Mouse (Mus musculus) granulocyte monocyte progenitor cell, adult 5-6 weeks (primary cell): ENCODE measurements around the gene Eif4b. TPM values are rescaled to one million over a fixed set of nuclear protein-coding genes. Genes with fewer than 3 reads are reported as not detected.

ENCODE experiments used
- ATAC-seq: replicated peaks from 2 replicates; pipeline ENCODE4 v1.8.0; 2016; ENCODE audit warnings: mild to moderate bottlenecking, moderate TSS enrichment, inconsistent platforms; ENCODE audit not compliant: poor library complexity, severe bottlenecking
- total RNA-seq, 2 experiments: library from RNA; stranded (forward) in 1 of 2; stranded (reverse) in 1 of 2; fragments of 200-712, 200-1000 nt in 1 of 2; fragments of >200 nt in 1 of 2; fragmentation: Nextera tagmentation in 1 of 2; gene quantifications; 2 replicates each; pipeline ENCODE4 v1.2.3; 2014 to 2017

Eif4b gene
- total RNA-seq, 2 experiments from 2014 or later = 244 to 450 TPM

DNA sequence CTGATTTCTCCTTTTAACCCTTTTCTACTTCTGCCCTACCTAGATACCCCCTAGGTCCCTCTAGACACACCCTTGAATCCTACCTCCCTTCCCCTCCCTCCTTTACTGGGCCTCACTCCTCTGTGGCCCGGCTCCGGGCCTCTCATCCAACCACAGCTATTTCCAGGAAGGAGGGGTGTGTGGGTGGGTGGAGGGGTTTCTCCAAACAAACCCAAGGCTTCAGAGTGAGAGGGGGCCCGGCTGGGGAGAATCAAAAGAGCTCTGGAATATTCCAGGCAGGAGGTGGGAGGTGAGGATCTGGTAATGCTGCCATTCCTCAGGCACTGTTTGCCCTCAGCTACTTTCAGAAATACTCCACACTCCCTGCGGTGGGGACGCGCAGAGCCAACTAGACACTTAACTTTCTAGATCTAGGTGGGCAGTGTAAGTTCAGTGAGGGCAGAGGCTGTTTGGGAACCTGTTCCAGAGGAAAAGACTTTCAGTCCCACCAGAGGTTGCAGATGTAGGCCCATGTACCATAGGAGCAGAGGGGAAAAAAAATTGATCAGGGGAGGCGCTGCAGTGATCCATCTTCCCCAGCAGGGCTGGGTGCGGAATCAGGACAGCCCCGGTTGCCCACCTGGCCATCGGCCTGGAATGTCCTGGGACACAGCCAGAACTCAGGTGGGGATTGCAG, 27.6 kb downstream of the Eif4b start:
- no peak for ATAC-seq

DNA sequence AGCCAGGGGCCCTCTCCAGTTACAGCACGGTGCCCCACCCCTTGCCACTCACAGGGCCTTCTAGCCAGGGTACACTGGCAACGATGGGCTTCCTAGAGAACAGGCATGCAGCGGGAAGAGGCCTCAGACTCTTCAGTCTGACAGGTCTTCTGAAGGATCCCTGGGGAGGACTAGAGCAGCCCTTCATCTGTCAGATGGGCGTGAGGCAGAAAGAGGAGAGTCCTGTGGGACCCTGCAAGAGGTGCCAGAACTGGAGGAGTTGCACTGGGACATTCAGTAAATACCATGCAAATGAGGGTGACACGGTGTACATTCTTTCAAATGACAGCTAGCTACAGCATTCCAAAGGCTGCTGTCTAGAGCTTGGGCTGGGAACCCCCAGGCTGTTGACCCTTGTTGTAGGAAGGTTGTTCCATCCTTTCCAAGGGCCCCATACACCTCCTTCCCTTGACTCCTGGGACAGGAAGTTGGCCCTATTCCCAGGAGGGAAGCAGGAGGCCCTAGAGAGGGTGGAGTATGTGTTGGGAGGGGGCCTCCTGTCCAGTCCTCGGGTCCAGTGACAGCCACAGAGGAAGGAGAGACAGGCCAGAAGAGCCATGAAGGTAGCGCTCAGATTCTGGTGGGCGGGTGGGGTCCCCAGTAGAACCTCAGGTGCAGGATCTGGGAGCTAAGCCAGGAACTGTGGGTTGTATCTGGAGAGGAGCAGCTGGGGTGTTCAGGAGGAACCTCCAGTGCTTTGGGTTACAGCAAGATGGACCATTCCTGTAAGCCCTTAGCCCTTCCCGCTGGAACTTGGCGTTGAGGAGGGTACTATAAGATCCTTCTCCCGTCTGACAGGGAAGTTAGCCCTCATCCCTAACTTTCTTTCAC, 28.3 kb downstream of the Eif4b start:
- ATAC-seq = no peak

DNA sequence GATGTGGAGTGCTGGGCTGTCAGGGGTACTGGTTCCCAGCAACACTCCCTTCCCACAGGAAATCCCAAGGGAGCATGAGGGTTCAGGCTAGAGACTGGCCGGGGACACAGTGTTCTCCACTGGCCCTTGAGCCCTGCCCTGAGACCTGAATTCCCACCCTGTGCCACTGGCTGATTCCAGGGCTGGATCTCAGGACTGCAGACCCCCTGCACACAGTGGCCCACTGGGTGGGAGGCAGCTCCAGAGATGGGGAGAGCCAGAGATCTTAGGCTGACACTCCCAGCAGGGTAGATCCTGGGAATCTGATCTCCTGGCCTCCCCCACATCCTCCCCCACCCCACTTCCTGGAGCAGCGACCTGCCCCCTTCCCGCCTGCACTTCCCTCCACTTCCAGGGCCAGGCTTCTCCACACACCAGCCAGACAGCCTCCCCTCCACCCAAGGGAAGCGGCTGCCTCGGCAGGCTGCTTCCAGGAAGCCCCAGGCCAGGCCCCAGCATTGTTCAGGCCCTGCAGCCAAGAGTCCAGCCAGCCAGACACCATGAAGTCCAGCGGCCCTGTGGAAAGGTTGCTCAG, 29.1 kb downstream of the Eif4b start:
- no peak for ATAC-seq

DNA sequence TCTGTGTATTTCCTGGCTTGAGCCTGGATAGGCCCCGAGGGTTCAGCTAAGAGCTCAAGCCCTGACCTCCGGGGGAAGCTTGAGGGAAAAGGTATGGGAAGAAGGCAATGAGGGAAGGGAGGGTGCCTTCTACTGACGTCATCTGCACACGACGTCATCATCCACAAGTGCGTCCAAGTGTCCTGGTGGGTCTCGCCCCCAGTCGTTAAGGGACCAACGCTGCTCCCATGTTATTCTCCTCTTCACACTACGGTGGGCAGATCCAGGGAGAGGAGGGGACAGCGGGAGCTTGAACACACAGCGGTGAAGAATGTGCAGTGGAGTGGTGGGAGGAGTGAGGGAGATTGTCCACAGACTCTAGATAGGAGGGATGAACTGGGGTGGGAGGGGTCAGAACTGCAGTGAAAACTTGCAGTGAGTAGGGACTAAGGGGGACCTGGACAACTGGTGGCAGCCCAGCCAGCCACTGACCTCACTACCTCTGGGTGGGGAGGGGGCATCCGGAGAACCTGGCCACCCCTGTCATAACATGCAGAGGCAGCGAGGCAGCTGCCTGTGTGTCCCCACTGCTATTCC, 29.9 kb downstream of the Eif4b start:
- ATAC-seq = no peak

DNA sequence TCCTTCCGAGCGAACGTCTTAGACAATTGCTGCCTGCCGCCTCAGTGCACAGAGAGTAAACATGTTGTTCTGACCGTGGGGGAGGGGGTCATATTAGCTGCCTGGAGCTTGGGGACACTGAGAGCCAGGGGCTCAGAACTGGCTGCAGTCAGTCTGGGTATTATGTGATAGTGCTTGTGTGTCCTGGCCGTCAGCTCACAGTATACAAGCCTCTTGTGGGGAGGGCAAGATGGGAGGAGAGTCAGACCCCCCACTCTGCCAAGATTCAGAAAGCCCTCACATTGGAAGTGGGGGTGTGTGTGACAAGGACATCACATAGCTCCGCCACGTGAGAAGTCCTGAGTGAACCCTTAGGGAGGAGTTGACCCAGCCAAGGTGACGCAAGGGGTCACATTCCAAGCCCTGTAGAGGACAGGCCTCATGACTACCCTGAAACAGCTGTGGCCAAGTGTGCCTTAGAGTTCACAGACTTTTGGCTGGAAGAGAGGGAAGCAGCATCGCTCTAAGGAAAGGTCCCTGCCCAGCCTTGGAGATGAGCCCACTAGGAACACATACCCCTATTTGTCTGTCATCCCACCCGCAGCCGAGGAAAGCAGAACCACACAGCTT, 30.5 kb downstream of the Eif4b start:
- no peak for ATAC-seq

DNA sequence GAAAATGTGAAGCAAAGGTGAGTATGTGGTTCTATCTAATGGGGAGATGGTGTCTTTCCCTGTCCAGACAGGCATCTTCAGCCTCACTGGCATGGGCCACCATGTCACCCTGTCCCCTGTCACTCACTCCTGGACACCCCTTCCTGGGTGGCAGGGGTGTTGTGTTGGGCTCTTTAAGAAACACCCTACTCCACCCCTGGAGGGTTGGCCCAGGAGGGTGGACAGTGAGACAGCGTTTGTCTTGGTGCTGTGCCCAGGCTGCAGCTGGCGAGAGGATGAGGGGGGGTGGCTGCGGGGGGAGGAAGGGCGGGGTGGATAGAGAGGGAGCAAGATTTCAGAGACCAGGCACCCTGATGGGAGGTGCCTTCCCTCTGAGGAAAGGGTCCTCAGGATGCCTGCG, 31.8 kb downstream of the Eif4b start:
- no peak for ATAC-seq

DNA sequence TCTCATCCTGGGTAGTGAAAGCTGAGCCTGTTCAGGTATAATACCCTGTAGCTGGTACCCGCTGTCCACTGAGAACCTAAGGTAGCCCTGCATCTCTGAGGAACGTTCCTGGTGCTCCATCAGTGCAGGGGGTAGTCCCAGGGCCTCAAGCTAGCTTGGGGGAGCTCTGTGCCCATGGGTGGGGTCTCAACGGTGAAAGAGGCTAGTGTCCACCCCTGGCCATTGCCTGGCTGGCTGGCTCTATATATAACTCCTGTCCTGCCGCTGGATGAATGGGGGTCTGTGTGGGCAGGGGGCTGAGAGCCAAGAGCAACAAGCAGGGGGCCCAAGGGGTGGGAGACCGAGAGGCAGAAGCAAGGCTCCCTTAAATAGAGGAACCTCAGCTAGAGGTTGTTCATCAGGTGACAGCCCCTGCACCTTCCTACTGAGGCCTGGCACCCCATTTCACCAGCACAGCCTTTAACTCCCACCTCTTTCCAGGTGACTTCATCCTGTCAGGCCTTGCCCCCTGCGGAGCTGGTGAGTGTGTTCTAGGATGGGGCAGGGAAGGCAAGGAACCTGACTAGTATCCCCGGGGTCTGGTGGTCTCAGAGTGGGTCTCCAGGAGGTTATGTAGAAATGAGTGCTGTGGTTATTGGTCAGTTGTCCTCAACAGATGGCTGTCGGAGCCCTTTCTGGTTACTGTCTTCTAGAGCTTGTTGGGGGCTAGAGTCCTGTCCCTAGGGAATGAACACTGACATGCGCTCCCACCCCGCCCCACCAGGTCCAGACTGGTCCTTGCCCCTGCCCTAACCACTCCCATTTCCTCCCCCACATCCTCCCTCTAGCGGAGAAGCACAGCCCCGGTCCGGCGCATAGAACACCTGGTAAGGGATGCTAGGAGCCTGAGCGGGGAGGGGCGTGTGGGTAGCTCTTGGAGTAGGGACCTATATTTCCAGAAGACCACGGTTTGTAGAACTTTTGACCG, 32.5 kb downstream of the Eif4b start:
- ATAC-seq = no peak; the same call in 1 of the 2 replicates

DNA sequence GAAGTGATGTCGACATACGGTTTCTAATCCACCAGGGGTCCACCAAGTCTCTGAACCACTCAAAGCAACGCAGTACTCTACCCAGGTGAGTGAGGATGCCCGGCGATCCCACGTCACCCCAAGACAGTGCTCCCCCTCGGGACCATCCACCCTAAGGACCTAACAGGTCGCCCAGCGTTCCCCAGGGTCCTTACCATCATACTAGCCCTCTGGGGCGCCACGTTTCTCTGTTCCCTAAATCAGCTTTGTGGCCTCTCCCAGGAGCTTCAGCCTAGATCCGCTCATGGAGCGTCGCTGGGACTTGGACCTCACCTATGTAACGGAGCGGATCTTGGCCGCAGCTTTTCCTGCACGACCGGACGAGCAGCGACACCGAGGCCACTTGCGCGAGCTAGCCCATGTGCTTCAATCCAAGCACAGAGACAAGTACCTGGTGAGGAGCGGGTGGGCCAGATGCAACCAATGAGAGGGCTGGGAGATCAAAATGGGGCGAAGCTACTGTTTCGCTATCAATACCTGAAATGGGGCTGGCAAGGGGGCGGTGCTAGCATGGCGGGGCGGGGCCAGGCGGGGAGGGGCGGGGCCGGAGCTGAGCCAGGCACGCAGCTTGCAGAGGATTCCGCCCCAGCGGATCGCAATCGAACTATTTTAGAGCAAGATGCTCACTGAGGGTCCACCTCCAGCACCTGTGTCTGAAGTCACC, 33.3 kb downstream of the Eif4b start:
- ATAC-seq = no peak

DNA sequence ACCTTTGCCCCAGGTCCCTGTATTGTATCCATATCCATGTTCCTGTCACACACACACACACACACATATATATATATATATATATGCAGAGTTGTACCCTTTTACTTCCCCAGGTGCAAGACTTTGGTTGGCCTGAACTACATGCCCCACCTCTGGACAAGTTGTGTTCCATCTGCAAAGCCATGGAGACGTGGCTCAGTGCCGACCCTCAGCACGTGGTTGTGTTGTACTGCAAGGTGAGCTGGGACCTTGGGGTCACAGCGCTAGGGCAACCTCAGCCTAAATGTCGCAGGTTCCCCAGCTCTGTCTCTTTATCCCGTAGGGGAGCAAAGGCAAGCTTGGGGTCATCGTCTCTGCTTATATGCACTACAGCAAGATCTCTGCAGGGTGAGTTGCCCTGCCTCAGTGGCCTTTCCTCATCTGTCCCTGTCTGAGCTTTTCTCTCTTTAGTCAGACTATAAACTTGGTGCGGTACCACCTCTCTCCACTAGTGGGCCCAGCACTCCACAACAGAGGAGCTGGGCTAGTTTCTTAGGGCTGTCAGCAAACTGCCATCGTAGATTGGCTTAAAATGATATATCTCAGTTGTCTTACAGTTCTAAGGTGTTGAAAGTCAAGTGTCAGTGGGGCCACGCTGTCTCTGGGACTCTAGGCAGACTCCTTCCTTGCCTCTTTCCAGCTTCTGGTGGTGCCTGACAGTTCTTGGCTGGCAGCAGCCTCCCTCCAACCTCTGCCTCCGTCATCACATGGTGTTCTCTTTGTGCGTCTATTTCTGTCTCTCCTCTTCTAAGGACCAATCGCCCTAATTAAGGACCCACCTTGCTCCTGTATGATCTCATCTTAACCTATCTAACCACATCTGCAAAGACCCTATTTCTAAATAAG, 34.4 kb downstream of the Eif4b start:
- ATAC-seq = peak; percentile 40

DNA sequence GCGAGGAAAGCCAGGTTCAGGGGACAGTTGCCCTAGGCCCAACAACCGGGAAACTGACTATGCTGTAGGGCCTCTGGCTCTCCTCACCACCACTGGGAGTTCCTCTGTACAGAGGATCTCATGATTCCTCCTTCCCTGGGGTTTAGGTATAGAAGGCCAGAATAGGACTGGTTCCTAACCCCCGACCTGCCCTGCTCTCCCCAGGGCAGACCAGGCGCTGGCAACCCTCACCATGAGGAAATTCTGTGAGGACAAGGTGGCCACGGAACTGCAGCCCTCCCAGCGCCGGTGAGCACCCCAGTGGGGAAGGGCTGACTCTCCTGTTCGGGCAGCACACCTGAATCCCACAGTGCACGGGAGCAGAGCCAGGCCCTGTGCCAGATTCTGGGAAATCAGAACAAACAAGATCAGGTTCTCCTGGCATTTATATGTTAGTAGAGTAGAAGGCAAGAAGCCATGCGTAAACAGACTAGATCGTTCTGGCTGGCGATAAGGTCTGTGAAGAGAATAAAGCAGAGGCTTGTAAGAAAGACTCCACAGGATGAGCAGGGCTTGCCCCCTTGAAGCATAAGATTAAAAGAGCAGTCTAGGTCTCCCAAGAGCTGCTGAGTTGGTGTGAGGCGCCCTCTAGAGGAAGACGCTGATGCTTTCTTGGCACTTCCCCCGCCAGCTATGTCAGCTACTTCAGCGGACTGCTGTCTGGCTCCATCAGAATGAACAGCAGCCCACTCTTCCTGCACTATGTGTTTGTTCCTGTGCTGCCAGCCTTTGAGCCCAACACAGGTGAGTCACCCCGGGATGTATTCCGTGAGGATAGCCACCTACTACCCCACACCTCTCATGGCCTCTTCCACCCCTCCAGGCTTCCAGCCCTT, 35.3 kb downstream of the Eif4b start:
- ATAC-seq = peak; percentile 52

DNA sequence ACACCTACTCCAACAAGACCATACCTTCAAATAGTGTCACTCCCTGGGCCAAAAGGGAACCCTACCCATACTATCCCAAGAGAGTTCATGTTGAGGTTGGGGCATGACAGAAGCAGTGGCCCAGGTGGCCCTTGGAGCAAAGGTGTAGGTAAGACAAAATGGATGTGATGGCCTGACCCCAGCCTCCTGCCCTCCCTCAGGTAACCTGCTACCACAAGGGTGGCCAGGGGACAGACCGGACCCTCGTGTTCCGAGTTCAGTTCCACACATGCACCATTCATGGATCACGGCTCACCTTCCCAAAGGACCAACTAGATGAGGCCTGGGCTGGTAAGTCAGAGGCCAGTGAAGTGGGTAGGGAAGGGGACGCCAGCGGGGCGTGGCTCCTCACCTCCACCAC, 36.7 kb downstream of the Eif4b start:
- ATAC-seq = no peak

DNA sequence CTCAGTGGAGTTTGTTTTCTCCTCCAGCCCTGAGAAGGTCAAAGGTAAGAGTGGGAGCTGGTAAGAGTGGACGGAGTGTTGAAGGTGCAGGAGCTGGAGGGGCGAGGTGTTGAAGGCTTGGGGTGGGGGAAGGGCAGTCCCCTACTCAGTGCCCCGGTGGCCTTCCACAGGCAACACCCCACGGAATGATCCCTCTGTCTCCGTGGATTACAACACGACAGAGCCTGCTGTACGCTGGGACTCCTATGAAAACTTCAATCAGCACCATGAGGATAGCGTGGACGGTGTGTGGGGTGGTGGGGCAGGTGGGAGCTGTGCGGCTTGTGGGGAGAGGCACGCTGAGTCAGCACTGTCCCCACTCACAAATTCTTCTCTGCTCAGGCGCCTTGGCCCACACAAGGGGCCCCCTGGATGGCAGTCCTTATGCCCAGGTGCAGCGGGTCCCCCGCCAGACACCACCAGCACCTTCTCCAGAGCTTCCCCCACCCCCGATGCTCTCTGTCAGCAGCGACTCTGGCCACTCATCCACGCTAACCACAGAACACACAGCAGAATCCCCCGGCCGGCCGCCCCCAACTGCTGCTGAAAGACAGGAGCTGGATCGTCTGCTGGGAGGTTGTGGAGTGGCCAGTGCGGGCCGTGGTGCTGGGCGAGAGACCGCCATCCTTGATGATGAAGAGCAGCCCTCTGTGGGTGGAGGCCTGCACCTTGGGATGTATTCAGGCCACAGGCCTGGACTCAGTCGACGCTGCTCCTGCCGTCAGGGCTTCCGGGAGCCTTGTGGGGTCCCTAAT, 37.3 kb downstream of the Eif4b start:
- no peak for ATAC-seq

DNA sequence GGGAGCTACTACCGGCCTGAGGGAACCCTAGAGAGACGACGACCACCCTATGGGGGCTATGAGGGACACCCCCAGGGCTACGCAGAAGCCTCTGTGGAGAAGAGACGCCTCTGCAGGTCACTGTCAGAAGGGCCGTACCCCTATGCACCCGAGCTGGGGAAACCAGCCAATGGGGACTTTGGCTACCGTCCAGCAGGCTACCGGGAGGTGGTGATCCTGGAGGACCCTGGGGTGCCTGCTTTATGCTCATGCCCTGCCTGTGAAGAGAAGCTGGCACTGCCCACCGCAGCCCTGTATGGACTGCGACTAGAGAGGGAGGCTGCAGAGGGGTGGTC, 37.9 kb downstream of the Eif4b start:
- no peak for ATAC-seq

DNA sequence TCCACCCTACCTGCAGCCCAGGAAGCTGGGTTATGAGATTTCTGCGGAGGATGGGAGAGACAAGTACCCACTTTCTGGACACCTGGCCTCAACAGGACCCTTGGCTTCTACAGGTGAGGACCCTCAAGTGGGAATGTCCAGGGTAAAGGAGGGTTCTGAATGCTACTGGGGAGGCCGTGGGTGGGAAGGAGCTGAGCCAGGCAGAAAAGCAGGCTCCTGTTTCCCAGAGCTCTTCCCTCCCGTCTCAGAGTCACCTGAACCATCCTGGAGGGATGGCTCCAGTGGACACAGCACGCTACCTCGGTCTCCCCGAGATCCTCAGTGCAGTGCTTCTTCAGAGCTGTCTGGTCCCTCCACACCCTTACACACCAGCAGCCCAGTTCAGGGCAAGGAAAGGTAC, 38.6 kb downstream of the Eif4b start:
- no peak for ATAC-seq

DNA sequence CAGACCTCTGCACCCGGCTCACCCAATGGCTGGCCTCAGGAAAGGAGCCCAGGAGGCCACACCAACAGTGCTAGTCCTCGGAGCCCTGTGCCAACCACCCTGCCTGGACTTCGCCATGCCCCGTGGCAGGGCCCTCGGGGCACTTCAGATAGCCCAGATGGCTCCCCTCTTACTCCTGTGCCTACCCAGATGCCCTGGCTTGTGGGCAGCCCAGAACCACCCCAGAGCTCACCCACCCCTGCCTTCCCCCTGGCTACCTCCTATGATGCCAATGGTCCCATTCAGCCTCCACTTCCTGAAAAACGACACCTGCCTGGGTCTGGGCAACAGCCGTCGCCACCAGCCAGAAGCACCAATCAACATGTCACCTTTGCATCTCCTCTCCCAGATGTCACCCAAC, 39.3 kb downstream of the Eif4b start:
- no peak for ATAC-seq

DNA sequence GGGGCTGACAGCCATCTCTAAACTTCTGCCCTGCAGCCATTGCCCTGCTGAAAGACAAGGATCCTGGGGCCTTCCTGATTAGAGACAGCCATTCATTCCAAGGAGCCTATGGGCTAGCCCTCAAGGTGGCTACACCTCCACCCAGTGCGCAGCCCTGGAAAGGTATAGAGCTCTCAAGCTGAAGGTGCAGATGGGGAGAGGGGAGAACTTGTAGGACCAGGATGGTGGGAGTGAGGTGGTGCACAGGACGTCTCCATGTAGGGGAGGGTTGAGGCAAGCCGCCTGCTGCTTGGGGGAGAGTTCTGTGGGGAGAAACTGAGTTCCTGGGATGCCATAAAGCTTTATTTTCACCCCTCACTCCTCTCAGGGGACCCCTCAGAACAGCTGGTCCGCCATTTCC, 40.1 kb downstream of the Eif4b start:
- no peak for ATAC-seq
